Mouse (Mus musculus) monocyte, adult 5-6 weeks (primary cell): ENCODE data around the gene Adap1. TPM values are rescaled to one million over a fixed set of nuclear protein-coding genes. Genes with fewer than 3 reads are reported as not detected.

Source experiments
- ATAC-seq: fragments of 153-309, 156-312 bp; replicated peaks from 2 replicates; pipeline ENCODE4 v1.8.0; 2017; ENCODE audit warnings: mild to moderate bottlenecking; ENCODE audit not compliant: low TSS enrichment, insufficient number of reproducible peaks, severe bottlenecking, poor library complexity, low FRiP score
- total RNA-seq: library from RNA; stranded (forward); fragments of 200-1000, 200-491, 200-594 nt; gene quantifications from 3 replicates; pipeline ENCODE4 v1.2.3, GENCODE M21; 2017

Gene Adap1
- 67.3 to 90.2 TPM (median 72.6 TPM) in 3 replicates for total RNA-seq

DNA sequence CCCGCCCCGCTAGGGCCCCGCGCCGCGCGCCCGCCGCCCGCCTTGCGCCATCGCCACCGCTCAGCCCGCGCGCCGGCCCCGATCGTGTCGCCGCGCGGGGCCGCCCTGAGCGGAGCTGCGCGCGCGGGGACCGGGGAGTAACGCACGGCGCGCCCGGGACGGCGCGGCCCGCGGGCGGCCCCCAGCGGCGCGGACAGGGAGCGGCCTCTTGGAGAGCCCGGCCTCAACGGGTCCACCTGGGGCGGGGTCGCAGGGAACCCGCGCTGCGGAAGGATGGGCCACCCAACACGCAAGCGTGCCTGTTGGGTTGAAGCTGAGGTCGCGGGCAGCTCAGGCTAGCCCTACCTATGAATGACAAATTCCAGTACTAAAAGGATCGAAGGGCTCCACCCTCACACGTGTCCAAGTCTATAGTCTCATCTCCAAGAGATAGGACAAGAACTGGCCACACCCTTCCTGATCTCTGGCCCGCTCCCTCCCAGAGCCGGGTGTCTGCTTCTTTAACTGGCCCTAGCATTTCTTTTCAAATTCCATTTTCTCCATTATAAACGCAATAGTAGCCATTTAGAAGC lies at the start of gene Adap1:
Gene Adap1 (minus strand): TSS at position 228 of the 572 bp plus-strand sequence.
- peak; percentile 32 for ATAC-seq

DNA sequence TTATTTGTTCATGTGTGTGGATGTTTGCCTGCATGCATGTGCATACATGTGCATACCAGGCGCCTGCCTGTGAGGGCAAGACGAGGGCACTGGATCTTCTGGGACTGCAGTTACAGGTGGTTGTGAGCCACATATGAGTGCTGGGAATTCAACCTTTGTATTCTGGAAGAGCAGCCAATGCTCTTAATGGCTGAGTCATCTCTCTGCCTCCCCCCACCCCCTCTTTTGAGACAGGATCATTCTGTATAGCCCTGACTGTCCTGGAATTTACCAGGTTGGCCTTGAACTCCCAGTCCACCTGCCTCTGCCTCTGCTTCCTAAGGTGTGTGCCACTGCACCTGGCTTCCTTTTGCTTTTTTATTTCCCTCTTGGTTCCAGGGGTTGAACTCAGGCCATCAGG lies 49.4 kb upstream of the Adap1 start:
- no peak for ATAC-seq

DNA sequence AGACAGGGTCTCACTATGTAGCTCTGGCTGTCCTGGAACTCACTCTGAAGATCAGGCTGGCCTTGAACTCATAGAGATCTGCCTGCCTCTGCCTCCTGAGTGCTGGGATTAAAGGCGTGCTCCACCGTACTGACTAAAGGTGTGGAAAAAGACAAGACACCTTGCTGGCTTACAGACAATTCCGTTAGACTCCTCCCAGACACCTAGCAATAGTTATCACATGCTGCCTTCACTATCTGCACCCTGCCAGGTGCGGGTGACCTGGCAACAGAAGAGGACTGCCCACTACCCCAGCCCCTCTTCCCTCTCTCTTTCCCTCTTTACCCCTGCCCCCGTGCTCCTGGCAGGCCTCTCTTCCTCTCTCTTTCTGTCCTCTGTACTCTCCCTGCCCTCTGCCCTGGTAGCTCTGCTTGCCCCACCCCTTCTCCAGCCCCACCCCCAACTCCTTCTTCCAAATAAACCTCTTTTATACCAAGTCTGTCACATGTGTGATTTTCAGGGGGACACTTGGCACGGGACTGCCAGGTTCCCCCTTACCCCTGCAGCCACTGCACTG lies 48.5 kb upstream of the Adap1 start:
- ATAC-seq, result no peak

DNA sequence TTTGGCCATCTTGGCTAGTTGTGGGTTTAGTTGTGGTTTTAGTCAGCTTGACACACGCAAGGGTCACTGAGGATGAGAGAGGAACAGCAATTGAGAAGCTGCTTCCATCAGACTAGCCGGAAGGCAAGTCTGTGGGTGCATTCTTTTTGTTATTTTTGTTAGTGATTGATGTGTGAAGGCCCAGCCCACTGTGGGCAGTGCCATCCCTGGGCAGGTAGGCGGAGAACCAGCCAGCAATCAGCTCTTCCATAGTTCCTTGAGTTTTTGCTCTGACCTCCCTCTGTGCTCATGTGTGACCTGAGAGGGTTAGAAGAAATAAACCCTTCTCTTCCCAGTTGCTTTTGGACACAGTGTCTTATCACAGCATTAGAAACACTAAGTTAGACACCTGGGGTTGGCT lies 47.7 kb upstream of the Adap1 start:
- 0 out of 2 replicates have a peak, but pooled peaks have one; percentile 8 for ATAC-seq

DNA sequence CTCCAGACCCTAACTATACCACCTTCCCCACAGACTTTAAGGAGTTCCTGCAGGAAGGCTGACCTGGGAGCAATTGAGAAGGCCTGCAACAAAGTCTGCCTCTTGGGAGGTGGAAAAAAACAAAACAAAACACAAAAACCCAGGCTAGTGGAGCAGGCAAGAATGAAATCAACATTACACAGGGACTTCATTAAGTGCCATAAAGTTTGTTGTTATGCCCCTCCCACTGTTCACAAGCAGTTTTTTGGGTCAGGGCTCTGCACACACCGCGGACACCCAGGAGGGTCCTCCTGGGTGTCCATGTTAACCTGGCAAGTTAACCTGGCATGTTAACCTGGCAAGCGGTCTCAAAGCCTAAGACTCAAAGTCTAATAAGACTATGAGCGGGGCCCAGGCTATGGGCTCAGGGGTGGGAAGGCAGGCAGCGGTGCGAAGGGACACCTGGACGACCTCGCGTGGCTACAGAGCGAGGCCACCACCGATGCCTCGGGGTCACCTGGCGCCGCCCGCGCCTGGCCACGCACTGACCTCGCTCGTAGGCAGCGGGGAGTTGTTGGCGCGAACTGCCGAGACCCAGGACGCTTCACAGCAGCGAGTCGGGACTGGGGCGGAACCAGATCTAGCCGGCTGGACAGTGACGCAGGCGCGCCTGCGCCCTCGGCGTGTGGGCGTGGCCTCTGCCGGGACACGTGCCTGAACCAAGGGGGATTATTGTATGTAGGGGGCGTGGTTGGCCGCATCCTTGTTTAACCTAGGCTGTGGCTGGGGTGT lies 46.4 kb upstream of the Adap1 start:
- ATAC-seq, result peak; percentile 83

DNA sequence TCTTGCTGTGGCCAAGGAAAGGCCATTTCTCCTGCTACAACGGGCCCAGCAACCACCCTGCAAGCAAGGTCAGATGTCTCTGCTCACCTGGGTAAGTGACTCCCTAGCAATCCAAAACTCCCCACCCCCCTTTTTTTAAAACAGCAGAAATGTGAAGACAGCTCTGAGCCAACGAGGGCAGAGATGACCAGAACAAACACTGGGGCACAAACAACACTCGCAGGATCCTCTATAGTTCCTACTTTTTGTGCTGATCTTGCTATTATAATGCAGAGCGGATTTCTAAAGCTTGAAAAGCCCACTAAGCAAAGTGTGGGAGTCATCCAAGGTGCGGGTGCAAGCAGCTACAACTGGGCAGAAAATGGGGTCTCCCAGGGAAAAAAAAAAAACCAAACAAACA lies 45.7 kb upstream of the Adap1 start:
- ATAC-seq, result no peak

DNA sequence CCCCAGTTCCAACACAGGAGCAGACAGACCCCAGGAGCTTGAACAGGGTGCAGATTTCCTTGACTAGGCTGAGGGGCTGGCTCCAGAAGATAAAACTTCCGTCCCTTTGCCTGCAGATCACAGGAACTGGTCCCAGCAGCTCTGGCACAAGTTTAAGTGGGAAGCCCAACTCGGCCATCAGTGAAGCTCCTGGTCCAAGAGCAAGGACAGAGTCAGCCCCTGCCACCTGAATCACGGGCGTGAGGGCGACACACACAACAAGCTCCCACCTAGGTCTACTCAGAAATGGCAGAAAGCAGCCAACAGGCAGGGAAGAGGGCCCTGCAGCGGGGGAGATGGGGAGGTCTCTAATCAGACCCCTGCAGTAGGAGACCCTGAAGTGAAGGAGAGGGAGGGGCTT lies 44.9 kb upstream of the Adap1 start:
- no peak for ATAC-seq

DNA sequence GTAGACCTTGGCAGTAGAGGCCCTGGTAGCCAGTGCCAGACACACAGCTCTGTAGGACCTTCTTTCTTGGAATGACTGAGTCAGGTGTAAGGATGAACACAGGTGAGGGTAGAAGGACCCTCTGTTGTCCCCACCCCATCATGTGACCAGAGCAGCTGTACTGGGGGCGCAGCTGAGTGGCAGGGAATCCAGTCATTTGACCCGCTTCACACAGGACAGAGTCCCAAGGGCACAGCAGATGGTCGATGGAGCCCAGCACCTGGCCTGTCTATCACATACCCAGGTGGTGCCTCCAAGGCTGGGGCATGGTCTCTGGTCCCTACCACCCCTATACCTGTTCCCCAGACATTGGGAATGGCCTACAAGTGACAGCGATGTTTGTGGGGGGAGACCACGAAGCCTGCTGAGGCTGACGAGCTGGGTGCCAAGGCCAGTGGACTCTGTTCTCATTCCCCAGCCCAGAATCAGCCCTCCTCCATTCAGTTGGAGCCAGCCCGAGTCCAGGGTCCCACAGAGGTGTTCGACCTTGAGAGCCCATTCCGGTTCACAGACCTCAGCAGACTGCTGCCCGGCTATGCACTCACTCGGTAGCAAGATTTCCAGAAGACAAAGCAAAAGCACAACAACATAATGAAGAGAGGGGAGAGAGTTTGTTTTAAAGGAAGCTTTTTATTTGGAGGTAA lies 43.4 kb upstream of the Adap1 start:
- no peak for ATAC-seq

DNA sequence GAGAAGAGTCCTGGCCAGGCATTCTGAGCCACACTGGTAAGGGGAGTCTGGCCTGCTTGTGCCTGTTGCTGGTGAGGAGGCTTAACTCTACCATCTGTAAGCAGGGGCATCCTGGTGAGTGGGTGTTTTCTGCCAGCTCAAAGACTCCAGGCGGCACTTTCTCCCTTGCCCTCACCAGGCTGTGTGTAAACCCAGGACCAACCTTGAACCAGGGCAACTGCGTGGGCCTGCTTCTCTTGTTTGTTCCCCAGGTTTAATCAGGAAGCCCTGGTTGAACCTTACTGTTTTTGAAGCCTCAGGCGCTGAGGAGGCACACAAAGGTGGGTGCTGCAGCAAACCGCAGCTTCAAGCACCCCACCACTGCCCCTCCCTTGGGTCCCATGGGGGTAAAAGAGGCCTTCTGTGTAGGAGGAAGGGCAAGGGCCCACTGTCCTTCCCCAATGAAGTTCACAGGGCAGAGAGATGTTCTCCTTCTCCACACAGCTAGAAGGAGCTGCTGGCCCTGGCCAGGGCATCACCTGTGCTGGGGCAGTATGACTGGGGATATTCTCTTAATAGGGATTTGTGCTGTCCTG lies 42.5 kb upstream of the Adap1 start:
- ATAC-seq, result no peak

DNA sequence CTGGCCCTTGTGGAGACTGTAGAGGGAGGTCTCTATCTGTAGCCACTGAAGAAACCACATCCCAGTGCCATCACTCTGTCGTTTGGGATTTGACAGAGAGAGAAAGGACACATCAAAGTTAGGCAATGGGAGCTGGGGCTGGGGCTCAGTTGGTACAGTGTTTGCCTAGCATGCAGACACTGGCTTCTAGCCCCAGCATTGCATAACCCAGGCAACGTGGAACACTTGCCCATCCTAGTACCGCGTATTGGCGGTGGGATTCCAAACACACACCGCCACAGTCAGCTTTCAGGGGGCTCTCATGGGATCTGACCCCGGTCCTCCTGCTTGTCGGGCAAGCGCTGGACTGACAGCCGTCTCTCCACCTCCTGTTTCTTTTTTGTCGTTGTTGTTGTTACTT lies 41.1 kb upstream of the Adap1 start:
- ATAC-seq, result no peak

DNA sequence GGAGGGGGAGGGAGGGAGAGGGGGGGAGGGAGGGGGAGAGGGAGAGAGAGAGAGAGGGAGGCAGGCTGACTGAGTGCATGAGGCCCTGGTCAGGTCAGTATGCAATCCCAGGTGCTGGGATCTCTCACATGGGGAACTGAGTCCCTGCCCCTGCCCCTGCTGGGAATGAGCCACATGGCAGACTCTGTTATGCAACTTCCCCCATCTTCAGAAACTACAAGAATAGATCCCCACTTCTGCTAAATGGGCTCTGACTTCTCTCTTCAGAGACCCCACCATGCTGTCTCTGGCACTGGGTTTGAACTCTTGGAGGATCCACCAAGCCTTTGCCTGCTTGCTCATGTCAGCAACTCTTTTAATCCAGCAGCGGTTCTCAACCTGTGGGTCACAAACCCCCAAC lies 40.4 kb upstream of the Adap1 start:
- peak; percentile 61 for ATAC-seq

DNA sequence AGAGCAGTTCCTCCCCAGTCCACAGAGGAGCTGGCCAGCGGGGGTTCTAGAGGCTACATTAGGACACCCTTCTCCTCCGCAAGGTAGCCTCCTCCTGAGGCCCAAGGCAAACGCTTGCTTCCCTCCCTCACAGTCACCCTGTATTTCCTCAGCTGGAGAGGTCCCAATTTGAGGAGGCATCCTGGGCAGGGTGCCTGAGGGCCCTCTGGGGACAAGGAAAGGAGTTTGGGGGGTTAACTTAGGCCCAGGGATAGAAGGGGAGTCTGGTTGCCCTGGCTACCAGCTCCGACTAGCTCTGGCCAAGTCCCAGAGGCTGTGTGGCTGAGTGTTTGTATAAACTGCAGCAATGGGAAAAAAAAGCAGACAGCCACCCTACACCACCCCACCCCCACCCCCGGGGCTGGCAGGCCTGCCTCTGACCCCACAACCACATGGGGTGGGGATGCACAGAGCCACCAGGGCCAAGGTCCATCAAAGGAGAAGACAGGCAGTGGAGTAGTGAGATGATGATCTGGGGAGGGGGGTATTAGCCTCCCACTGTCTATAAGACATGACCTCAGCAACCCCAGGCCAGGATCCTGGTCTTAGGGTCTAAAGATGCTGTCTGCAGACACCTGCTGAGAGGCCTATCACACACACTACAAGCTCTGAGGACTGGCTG lies 39.6 kb upstream of the Adap1 start:
- ATAC-seq, result no peak

DNA sequence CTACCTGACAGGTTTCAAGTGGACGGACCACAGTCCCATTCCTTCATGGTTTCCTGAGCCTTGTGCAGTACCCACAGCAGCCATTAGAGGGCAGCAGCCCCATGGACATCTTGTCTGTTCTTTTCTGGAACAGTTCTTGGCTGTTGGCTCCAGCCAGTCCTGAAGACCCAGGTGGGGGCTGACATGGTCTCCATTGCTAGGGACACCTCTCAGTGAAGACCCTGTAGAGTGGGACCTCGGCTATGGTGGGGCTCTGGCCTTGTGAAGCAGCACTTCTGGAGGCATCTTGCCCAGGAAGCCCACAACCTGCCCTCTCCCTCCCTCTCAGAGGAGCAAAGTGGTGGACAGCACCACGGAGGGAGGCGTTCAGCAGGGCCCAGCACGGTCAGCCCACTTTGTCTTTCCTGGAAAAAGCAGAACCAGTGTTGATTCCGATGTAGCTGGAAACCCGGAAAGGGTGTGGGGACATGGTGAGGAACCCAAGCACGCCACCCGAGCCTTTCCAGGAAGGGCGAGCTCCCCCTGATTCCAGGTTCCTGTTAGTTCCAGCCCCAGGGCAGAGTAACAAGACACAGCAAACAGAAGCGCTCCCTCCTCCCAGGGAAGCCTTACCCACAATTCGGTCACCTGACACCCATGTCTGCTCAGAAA lies 39.0 kb upstream of the Adap1 start:
- ATAC-seq, result peak; percentile 50

DNA sequence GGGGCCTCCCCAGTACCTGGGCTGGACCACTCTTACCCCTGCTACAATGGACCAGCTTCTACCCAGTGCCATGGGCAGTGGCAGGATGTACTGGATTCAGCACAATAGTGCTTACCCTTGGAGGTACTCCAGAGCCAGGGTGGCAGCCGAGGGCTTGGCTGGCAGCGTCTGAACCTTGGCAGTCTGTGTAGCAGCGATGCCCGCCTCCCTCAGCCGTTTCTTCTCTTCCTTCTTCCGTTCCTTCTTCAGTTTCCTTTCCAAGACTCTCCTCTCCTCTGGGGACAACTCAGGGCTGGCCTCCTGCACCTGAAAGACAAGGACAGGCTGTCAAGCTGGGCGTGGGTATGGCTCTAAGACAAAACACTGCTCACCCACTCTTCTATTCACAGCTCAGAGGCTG lies 38.4 kb upstream of the Adap1 start:
- ATAC-seq, result no peak

DNA sequence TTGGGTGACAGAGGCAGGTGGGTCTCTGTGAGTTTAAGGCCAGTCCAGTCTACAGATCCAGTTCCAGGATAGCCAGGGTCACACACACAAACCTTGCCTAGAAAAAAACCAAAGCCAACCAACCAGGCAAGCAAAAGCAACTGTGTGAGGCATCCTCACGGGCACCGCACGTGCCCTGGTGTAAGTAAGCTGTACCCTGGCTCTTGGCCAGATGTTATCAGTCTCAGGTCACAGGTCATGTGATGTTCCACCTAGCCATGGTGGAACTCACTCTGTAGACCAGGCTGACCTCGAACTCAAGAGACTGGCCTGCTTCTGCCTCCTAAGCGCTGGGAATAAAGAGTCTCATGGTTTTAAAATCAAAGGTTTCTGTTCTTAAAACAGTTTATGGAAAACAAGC lies 33.8 kb upstream of the Adap1 start:
- no peak for ATAC-seq

DNA sequence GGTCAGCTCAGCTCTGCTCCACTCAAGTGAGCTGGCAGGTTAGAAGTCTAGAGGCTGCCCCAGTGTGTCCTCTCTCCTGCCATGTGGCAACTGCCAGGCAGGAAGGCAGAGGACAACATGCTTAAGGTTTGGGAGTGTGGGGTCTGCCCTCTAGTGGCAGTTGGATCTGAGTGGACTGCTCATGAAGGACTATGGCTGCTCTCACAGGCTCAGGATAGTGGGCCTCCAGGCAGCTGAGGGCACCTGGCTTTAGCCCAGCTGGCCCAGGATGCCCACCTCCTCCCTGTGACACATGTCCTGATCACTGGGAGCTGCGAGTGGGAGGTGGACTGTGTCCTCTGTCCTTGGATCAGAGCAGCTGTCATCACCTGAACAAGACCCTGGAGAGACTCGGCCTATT lies 33.2 kb upstream of the Adap1 start:
- ATAC-seq, result no peak

DNA sequence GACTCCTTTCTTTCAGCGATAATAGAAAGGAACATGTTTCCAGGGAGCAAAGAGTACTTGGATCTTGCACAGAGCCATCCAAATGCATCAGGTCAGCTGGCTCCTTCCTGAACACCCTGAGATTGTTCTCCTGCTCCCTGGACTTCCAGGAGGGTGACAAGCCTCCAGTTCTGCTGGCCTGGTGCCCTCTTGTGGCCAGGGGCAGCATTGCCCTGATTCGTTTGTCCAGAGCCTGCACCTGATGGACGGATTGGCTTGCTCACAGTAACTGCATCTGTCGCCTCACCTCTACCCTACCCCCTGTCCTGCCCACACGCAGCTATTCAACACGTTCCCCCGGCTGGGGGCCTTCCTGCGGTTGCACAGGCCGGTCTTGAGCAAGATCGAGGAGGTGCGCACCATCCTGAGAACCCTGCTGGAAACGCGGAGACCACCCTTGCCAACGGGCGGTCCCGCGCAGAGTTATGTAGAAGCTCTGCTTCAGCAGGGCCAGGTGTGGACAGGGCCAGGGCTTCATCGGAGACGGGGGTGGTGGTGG lies 29.9 kb upstream of the Adap1 start:
- peak; percentile 55; the same call in 1 of the 2 replicates for ATAC-seq

DNA sequence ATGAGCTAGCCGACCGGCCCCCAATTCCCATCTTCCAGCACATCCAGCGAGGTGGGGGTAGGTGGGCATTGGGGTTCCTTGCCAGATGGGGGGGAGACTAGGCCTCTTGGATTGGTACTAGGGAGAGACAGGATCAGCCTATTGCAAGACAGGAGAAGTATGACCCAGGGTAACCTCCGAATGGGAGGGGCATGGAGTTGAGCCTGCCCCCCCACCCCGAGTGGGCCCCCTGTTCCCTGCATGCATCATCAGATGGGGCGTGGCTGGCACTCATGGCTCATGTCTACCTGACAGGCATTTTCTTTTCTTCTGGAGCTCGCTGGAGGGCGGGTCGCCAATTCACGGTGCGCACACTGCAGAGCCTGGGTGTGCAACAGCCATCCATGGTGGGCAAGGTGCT lies 28.5 kb upstream of the Adap1 start:
- ATAC-seq, result no peak
